Mouse (Mus musculus): Measurements from ENCODE around the gene Fam213b. TPM values are rescaled to one million over a fixed set of nuclear protein-coding genes. Genes with fewer than 3 reads are reported as not detected.

Gene Fam213b
- polyA plus RNA-seq, 1 experiment from 2014 or later = 35.8 TPM

DNA sequence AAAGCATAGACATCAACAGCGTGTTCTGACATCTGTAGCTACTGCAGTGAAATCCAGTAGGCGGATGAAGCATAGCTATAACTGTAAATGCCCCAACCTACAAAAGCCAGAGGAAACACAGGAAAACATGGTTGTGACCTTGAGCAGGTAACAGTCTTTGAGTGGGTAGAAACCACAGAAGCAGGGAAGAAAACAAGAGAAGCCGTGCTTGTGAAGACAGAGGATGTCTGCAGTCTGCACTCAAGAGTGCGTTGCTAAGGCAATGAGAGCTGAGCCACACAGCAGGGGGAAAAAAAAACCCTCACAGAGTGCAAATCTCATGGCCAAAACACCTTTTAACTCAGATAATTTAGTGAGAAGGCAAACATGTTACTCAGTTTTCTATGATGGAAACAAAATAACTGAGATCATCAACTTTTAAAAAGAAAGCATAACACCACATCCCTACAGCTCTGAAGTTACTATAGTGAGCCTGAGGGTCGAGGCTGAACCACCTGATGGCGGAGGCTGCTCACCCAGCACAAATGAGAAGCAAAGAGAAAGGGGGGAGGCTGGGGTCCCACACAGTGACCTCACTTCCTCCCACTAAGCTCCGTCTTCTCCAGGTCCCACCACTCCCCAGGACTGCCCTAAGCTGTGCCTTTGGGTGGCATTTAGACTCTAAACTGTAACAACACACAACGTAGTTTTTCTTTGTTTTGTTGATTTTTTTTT, 37.8 kb upstream of the Fam213b start:
- H3K36me3 ChIP-seq = no peaks in the 10 kb centered on the region
- no peak overlapping the region for H3K4me2 ChIP-seq
- ATAC-seq (ENCODE audit: insufficient number of reproducible peaks, low FRiP score) = no peak
- H3K27me3 ChIP-seq (replicated peaks) = peaks cover 22% of the 10 kb centered on the region
- no peak overlapping the region for H3K4me3 ChIP-seq
- no peak overlapping the region for H3K27ac ChIP-seq (ENCODE audit: poor library complexity, severe bottlenecking)
- H3K4me1 ChIP-seq (replicated peaks) = no peaks in the 10 kb centered on the region
- WGBS = 62% methylated on average over 8 of the region's 8 CpGs
- H3K9ac ChIP-seq = no peak overlapping the region
- no peaks in the 10 kb centered on the region for H3K9me3 ChIP-seq (replicated peaks)

DNA sequence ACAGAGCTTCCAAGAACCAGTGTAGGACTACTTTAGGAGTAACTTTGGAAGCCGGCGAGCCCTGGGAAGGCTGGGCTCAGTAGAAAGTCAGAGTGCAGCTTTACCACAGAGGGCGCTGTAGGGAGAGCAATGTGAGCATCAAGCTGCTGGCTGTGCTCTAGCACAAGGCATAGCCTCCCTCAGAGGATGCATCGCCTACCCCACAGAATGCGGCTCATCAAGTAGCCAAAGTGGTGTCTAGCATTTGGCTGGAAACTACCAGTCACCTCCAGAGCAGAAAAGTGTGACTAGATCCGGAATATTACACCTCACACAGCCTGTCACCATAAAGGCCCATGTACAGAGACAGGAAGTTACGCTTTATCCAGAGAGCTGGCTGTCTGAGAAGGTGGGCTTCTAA, 36.9 kb upstream of the Fam213b start:
- WGBS = 72% methylated on average over 7 of the region's 7 CpGs
- no peak for ATAC-seq (ENCODE audit: insufficient number of reproducible peaks, low FRiP score)

DNA sequence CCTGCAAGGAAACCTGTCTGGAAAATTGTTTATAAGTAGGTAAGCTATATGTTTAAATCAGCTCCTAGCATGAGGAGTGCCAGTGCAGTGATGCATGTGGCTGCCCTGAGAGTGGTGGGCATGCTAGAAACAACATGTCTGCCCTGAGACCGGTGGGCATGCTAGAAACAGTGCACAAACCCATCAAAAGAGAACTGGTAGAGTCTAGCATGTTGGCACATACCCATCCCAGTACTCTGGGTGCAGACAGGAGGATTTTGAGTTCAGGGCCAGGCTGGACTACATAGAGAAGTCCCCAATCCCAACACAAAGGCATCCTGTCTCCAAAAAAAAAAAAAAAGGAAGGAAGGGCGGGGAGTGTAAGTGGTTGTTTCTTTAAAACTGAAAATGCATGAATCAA, 35.9 kb upstream of the Fam213b start:
- Histone ChIP-seq H3K27me3 (replicated peaks) (peaks cover 22% of the 10 kb centered on the region), H3K4me3 (no peak overlapping the region), H3K9me3 (replicated peaks) (no peaks in the 10 kb centered on the region), H3K4me2 (no peak overlapping the region), H3K27ac (ENCODE audit: poor library complexity, severe bottlenecking) (no peak overlapping the region), H3K9ac (no peak overlapping the region), H3K36me3 (no peaks in the 10 kb centered on the region), H3K4me1 (replicated peaks) (no peaks in the 10 kb centered on the region)
- WGBS = 72% methylated on average over 2 of the region's 2 CpGs
- no peak for ATAC-seq (ENCODE audit: insufficient number of reproducible peaks, low FRiP score)

More for the DNA sequence above, 36.9 kb upstream of the Fam213b start:
- Histone ChIP-seq H3K27me3 (replicated peaks) (peaks cover 22% of the 10 kb centered on the region), H3K36me3 (no peaks in the 10 kb centered on the region), H3K9ac (no peak overlapping the region), H3K4me3 (no peak overlapping the region), H3K9me3 (replicated peaks) (no peaks in the 10 kb centered on the region), H3K4me2 (no peak overlapping the region), H3K4me1 (replicated peaks) (no peaks in the 10 kb centered on the region), H3K27ac (ENCODE audit: poor library complexity, severe bottlenecking) (no peak overlapping the region)

DNA sequence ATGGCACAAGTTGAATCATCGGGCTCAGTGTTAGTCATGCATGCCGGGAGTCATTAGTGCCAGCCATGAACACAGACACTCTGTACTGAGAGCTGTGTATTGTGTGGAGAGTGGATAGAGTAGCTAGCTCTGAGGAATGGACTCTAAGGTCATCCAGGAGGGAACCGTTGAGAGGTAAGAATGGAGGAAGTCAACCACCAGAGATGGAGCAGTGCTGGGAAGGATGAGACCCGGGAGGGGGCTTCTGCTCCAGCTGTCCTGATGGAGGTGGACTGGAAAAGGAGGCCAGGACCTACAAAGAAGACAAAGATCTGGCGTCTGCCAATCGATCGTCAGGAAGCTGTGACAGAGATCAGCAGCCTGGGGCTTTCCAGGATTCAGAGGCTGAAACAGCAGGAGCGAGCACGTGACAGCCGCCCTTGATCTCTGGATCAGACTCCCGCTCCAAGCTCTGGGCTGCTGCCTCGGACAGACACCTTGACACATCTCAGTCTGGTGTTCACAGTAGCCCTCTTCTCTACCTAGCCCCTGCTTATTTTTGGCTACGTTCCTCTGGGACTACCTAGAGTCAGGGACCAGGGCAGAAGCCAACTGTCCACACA, 34.5 kb upstream of the Fam213b start:
- 38% methylated on average over 13 of the region's 13 CpGs for WGBS
- H3K4me2 ChIP-seq = no peak overlapping the region
- ATAC-seq (ENCODE audit: insufficient number of reproducible peaks, low FRiP score) = no peak

DNA sequence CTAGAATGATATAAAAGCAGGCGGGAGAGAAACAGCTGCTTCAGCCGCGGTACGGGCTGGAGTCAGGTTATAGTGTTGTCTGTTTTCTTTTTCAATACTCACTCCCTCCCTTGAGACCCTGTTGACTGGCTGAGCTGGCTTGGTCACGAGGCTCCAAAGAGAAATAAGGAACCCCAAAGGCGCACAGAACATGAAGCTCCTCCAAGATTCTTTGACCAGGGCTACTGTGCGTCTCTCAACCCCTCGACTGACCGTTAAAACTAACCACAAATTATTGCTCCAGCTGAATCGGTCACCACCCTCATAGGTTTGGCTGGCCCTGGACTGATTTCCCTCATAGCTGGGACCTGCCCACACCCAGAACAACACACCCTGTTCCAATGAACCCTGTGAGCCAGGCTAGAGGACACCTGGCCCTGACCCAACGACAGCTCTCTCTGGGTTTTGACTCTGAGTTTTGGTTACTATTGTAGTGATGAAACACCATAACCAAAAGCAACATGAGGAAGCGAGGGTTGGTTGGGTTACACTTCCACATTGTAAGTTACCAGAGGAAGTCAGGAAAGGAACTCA, 30.2 kb upstream of the Fam213b start:
- Histone ChIP-seq H3K4me2 (0 out of 2 replicates have a peak overlapping the region, but pooled peaks have one; percentile 17), H3K4me3 (no peak overlapping the region), H3K9me3 (replicated peaks) (no peaks in the 10 kb centered on the region), H3K27ac (ENCODE audit: poor library complexity, severe bottlenecking) (peak overlapping the region; percentile 30), H3K36me3 (no peaks in the 10 kb centered on the region), H3K9ac (no peak overlapping the region), H3K4me1 (replicated peaks) (peaks cover 21% of the 10 kb centered on the region), H3K27me3 (replicated peaks) (peaks cover 15% of the 10 kb centered on the region)
- peak; percentile 72 for ATAC-seq (ENCODE audit: insufficient number of reproducible peaks, low FRiP score)
- WGBS = 70% methylated on average over 12 of the region's 12 CpGs

More for the DNA sequence above, 34.5 kb upstream of the Fam213b start:
- Histone ChIP-seq H3K4me1 (replicated peaks) (peaks cover 4% of the 10 kb centered on the region), H3K4me3 (no peak overlapping the region), H3K27ac (ENCODE audit: poor library complexity, severe bottlenecking) (no peak overlapping the region), H3K9me3 (replicated peaks) (no peaks in the 10 kb centered on the region), H3K36me3 (no peaks in the 10 kb centered on the region), H3K27me3 (replicated peaks) (peaks cover 22% of the 10 kb centered on the region), H3K9ac (no peak overlapping the region)

DNA sequence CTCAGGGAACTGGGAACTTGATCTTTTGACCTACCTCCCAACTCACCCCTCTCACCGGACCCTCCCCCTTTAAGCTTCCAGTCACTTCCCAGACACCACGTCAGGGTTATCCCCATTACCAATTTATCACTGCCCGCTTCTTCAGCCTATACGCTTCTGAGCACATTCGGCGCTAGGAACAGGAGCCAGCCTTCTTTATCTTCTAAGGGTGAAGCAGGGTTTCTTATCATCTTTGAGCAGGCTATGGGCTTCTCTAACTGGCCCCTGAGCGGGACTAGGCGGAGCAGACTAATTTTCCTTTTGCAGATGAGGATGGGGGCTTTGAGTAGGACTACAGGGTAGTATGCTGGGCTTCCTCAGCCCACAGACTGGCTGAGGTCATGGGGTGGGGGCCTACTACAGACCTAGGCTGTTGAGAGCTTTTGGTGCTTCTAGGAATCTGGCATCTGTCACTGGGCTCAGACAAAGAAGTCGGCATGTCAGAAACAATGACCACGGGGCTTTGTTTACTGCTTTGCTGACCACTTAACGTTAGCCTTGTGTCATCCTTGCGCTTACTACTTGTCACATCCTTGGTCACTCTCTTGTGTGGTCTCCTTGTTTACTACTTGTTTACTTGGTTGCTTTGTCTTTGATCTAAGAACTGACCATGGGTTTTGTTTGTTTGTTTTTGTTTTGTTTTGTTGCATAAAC, 29.6 kb upstream of the Fam213b start, which contains the start of gene Tnfrsf14:
Gene Tnfrsf14 (minus strand): TSS at position 169 of the 693 bp plus-strand sequence.
- H3K9me3 ChIP-seq (replicated peaks) = 0 out of 2 replicates have a peak, but pooled peaks cover 4% of the 10 kb centered on the region
- H3K36me3 ChIP-seq = no peaks in the 10 kb centered on the region
- H3K4me1 ChIP-seq (replicated peaks) = peaks cover 21% of the 10 kb centered on the region
- H3K27me3 ChIP-seq (replicated peaks) = peaks cover 10% of the 10 kb centered on the region; the same call in 1 of the 2 replicates
- ATAC-seq (ENCODE audit: insufficient number of reproducible peaks, low FRiP score) = peak; percentile 88
- WGBS = 14% methylated on average over 12 of the region's 12 CpGs
- H3K9ac ChIP-seq = peak within 1 kb of the TSS; percentile 52
- H3K4me3 ChIP-seq = peak within 1 kb of the TSS; percentile 22
- peak within 1 kb of the TSS; percentile 30 for H3K27ac ChIP-seq (ENCODE audit: poor library complexity, severe bottlenecking)
- peak within 1 kb of the TSS; percentile 46 for H3K4me2 ChIP-seq

DNA sequence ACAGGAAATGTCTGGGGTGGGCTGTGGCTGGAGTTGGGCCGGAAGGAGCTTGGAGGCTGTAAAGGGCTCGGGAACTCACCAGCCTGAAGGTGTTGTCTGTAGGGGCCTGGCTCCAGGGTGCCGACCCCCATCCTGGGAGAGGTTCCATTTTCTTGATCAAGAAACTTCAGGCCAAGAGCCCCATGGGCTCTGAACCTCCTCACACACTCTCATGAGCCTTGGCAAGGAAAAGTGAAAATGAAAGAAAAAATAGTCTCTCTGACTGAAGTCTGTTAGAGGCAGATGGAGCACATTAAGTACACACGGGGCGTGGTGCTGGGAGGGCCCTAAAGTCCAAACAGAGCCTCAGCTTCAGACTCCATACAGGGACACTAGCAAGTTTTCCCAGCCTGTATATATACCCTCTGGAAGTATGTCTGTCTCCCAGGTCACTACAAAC, 29.0 kb upstream of the Fam213b start:
- peak overlapping the region; percentile 19; the same call in 1 of the 2 replicates for H3K27ac ChIP-seq (ENCODE audit: poor library complexity, severe bottlenecking)
- no peak overlapping the region; the same call in 1 of the 2 replicates for H3K9ac ChIP-seq
- no peaks in the 10 kb centered on the region for H3K36me3 ChIP-seq
- H3K4me1 ChIP-seq (replicated peaks) = peaks cover 21% of the 10 kb centered on the region
- ATAC-seq (ENCODE audit: insufficient number of reproducible peaks, low FRiP score) = peak; percentile 65; the same call in 1 of the 2 replicates
- WGBS = 42% methylated on average over 5 of the region's 5 CpGs
- H3K4me2 ChIP-seq = peak overlapping the region; percentile 46
- peaks cover 6% of the 10 kb centered on the region; the same call in 1 of the 2 replicates for H3K27me3 ChIP-seq (replicated peaks)
- 0 out of 2 replicates have a peak, but pooled peaks cover 4% of the 10 kb centered on the region for H3K9me3 ChIP-seq (replicated peaks)
- H3K4me3 ChIP-seq = peak overlapping the region; percentile 22

DNA sequence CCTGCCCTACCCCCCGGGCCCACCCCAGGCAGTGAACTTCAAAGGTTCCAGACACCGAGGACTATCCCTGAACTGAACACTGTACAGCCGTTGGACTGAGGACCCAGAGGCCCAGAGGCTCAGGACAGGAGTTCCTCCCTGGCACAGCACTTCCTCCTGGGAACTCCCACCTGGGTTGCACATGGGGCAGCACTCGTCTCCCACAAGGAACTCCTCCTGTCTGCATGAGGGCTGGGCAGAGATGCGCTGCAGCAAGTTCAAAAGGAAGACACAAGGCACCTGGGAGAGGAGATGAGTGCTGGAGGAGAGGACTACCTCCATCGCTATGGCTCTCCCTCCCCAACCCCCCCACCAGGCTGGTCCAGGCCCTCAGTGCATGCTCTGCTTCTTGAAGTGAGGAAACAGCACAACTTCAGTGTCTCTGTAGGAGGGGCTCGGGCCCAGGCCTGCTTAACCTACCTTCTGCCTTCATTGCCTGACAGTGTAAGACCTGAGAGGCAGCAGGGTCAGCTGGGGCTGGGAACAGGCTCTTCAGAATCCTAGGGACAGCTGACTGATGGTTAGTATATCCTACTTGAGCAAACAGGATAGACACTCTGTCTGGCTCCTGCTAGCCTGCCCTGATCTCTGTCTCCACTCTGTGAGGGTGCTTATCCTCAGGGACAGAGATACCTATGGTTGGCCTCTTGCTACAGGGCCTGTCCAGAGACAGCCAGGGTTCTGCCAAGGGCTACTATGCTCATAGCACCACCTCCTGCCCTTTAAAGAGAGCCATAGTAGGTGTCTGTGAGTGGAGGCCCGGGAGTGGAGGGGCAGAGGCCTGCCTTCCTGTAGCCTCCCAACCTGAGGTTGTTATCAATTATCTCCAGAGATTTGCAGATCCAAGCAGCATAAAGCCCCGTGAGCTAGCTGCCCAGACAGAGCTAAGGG, 28.3 kb upstream of the Fam213b start:
- peak overlapping the region; percentile 1; the same call in 1 of the 2 replicates for H3K27ac ChIP-seq (ENCODE audit: poor library complexity, severe bottlenecking)
- peak overlapping the region; percentile 22 for H3K4me3 ChIP-seq
- H3K4me2 ChIP-seq = peak overlapping the region; percentile 46
- 55% methylated on average over 9 of the region's 9 CpGs for WGBS
- H3K27me3 ChIP-seq (replicated peaks) = no peaks in the 10 kb centered on the region; the same call in 1 of the 2 replicates
- ATAC-seq (ENCODE audit: insufficient number of reproducible peaks, low FRiP score) = peak; percentile 44
- H3K4me1 ChIP-seq (replicated peaks) = peaks cover 21% of the 10 kb centered on the region
- H3K9me3 ChIP-seq (replicated peaks) = 0 out of 2 replicates have a peak, but pooled peaks cover 4% of the 10 kb centered on the region
- H3K36me3 ChIP-seq = no peaks in the 10 kb centered on the region
- H3K9ac ChIP-seq = peak overlapping the region; percentile 52

DNA sequence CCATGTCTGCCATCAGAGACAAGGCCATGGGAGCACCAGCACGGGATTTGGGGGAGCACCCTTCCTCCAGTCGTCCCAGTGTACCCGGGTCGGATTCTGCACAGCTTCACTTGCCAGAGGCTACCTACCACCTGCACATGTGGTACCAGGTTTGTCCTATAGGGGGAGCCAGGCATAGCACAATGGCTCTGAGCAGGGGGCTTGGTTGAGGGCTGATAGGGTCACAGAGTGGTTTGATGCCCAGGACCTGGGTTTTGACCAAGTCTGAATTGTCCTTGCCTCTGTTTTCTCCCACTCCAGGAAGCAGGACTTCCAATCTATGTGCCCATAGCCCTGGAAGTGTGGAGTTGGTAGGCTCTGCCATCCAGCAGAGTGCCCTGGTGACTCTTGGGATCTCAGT, 26.5 kb upstream of the Fam213b start:
- Histone ChIP-seq H3K9me3 (replicated peaks) (0 out of 2 replicates have a peak, but pooled peaks cover 4% of the 10 kb centered on the region), H3K4me1 (replicated peaks) (peaks cover 21% of the 10 kb centered on the region), H3K36me3 (no peaks in the 10 kb centered on the region), H3K9ac (no peak overlapping the region), H3K4me2 (peak overlapping the region; percentile 46; the same call in 1 of the 2 replicates), H3K4me3 (no peak overlapping the region), H3K27ac (ENCODE audit: poor library complexity, severe bottlenecking) (no peak overlapping the region), H3K27me3 (replicated peaks) (no peaks in the 10 kb centered on the region; the same call in 1 of the 2 replicates)
- 40% methylated on average over 4 of the region's 4 CpGs for WGBS
- no peak for ATAC-seq (ENCODE audit: insufficient number of reproducible peaks, low FRiP score)

DNA sequence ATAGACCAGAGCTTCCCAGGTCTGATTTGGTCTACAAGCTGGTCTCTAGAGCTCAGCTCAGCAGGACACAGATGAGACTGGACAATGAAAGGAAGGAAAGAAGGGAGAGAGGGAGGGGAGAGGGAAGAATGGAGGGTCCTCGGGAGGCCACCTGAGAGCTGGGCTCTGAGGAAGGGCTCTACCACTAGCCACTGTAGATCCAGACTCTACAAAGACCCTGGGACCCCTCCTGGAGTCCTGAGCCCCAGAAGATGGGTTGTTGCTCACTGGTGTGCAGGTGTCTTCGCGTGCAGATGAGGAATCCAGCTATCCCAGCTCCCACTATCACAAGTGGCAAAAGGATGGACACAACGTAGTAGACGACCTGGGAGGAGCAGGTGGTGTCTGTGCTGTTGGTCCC, 24.0 kb upstream of the Fam213b start:
- Histone ChIP-seq H3K36me3 (no peaks in the 10 kb centered on the region), H3K4me1 (replicated peaks) (peaks cover 12% of the 10 kb centered on the region), H3K4me2 (no peak overlapping the region), H3K4me3 (no peak overlapping the region), H3K27me3 (replicated peaks) (no peaks in the 10 kb centered on the region; the same call in 1 of the 2 replicates), H3K9ac (no peak overlapping the region), H3K9me3 (replicated peaks) (0 out of 2 replicates have a peak, but pooled peaks cover 4% of the 10 kb centered on the region), H3K27ac (ENCODE audit: poor library complexity, severe bottlenecking) (no peak overlapping the region)
- ATAC-seq (ENCODE audit: insufficient number of reproducible peaks, low FRiP score) = no peak
- 80% methylated on average over 5 of the region's 5 CpGs for WGBS

Data from heart, embryonic 12.5 days (tissue).